Mouse (Mus musculus) c-Kit-positive CD71-negative TER-119-negative erythroid progenitor cells, embryonic 14.5 days (primary cell): ENCODE data around the gene Rpusd3.

Experiments
- DNase-seq: peaks from one replicate; pipeline ENCODE4 v3.0.0-alpha.2; 2013; ENCODE audit warnings: low read depth

Gene Rpusd3

DNA sequence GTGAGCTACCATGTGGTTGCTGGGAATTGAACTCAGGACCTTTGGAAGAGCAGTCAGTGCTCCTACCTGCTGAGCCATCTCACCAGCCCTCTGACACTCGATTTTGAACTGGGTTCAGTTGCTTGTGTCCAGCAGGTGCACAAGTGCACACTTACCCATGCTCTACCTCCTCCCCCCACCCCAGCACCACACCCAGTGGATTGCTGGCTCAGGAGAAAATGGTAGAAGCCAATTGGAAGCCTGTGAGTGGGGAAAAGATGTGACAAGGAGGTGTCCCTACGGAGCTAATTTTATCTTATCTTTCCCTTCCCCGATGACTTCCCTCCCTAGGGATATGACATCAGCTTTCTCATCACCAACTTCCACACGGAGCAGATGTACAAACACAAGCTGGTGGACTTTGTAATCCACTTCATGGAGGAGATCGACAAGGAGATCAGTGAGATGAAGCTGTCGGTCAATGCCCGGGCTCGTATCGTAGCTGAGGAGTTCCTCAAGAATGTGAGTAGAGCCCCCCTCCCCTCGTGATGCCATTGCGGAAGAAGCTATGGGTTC is 33.9 kb downstream of the Rpusd3 start:
- no peak for DNase-seq

DNA sequence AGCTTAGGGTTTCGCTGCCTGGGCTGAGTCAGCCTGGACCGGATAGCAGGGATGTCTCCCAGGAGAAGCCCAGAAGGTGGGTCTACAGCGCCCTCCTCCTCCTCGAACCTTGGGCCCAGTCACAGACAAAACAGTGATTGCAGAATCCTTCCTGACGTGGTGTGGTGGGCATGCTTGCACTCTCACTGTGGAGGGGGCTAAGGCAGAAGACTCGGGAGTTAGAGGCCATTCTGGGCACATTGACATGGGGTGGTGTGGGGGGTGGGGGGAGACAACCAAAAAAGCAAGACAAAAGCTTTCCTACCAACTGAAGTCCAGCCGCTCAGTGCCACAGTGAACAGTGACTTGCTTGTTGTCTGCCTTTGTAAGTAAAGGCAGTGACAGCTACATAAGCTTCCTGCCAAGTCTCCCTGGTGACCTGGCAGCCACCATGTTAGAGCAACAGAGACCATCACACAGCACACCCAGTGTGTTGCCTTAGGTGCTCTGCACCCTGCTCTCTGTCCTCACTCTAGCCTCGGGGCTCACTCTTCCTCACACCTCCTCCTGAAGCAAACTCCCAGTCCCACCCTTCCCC is 34.7 kb downstream of the Rpusd3 start:
- no peak for DNase-seq

DNA sequence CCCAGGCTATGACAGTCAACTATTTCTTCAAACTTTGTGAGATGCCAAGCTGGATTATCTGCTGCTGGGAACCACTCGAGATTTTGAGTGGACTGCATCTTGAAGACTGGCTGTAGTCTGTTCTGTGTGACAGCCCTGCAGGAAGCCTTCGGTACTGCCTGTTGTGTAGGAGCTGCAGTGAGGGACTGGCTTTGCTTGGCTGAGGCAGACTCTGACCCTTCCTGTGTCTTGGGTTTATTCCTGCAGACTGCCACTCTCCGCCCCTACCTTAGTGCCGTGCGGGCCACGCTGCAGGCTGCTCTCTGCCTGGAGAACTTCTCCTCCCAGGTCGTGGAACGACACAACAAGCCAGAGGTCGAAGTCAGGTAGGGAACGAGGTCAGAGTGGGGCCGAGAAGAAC is 38.7 kb downstream of the Rpusd3 start:
- DNase-seq, result no peak

DNA sequence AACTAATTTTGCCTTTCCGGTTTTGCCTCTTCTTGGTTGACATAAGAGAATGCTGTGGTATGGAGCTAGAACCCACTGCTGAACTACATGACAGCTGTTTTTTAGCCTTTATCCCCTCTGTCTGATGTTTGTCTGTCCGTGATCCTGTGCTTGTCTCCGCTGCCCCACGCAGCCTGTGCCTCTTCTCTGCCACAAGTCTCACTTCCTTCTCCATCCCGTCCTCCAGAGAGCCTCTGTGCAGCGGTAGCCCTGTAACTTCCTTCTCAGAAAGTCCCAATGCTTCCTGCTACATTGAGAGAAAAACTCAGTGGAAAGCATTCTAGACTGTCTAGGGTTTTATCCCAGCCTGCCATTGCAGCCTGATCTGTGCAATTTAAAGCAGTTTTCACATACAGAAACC is 39.9 kb downstream of the Rpusd3 start:
- no peak for DNase-seq

DNA sequence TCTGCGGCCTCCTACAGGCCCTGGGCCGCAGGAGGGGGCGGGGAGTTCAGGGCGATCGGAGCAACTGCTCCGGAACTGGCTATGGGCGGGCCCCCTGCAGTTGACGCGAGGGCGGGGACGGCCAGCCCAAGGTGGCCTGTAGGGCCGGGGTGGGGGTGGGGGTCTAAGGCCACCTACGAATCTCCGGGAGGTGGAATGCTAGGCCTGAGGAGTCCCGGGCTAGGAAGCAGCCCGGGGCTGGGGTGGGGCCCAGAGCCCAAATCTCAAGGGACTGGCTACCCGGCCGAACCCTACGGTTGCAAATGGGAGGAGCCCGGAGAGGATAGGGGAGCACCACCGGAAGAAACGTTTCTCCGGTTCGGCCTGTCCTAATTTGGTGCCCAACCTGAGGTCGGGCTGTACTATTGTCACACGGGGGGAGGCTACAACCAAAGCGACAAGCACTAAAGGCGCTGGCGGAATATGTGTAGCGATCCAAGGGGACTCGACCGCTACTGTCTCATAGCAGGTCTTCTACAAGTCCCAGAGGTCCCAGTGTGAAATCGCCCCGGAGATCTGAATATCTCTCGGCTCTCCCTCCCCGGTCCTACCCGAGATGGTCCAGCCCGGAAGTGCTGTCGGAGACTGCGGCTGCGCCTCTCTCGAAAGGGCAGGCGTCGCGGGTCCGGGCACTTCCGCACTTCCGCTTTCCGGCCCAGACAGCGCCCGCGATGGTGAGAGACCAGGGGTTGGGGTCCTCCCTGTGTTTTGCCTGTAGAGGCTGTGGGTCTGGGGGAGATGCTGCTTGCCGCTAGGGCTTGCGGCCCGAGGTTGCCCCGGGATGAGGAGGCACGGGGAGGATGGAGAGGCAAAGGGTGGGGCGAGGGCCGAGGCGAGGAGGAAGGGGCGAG is 41.4 kb downstream of the Rpusd3 start, which contains the start of the genes Tada3 and Arpc4:
Gene Tada3 (minus strand): TSS at position 388 of the 890 bp plus-strand sequence.
Gene Arpc4 (plus strand): TSS at position 620 of the 890 bp plus-strand sequence.
- peak; percentile 87 for DNase-seq

DNA sequence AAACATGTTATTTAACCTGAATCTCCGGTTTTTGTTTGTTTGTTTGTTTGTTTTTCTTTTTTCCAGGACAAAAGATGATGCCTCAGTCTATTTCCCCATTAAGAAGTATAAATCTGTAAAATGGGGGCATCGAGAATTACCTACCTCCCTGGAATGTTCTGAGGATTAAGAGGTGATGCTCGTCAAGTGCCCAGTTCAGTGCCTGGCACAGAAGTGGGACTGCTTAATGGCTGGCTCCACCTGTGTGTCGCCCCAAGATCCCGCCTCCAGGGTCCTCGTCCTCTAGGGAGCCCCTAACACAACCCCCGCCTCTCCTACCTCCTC is 42.0 kb downstream of the Rpusd3 start:
- no peak for DNase-seq

DNA sequence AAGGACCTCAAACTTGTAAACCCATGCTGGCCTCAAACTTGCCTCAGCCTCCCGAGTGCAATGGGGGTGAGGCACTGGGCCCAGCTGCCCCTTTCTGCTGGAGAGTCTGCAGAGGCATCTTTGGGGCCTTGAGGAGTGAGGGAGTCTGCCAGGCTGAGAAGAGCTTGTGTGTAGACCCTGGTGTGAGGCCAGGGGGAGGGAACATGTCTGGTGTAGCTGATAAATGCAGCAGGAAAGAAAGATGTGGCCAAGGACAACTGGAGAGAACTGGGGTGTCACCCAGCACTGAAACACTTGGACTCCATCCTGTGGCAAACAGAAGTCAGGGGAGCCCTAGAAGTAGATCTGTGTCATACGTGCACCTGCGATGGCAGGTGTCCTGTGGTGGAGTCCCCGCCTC is 45.6 kb downstream of the Rpusd3 start:
- DNase-seq, result no peak

DNA sequence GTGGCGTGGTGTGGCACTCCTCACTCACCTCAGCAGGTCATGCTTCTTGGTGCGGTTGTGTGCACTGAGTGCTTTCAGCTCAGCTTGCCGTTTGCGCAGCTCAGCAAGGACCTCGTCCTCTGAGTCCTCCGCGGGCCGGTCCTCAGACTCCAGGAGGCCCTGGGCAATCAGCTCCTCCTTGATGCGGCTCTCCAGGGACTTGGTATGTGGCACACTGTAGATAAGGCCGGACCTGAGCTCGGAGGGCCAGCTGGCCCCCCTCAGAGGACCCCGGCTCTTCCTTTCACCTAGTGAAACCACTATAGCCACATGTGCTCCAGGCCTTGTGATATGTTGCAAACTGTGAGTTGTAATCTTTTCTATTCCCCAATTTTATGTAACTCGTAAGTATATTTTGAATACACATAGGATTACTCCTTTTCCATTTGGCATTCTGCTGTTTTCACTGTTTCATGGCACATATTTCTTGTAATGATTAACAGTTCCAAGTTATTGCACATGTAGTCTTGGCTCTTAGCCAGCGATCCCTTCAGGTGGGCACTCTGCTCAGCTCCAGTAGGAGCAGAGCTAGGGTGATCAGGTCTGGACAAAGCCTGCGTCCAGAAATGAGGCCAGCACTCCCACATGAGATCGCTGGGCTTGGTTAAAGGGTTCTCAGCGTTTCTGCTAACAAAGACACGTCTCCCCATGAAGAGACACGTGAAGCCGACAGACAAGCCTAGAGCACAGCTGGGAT is 48.8 kb downstream of the Rpusd3 start:
- no peak for DNase-seq

DNA sequence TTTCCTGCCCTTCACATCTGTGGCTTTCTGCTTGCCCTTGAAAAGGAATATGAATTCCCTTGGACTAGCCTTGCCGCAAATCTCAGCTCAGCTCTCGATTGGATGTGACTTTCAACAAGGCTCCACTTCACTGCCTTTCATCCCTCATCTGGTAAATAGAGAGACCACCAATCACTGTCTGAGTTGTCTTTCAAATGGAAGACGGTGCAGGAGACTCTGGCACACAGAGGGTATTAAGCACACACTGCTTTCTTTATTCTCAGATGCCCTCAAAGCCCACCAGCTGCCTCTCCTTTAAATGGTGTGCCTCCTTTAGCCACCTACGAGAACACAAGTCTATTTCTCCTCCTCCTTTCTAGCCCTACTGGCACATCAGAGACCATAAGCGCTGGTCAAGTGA is 50.6 kb downstream of the Rpusd3 start:
- no peak for DNase-seq

DNA sequence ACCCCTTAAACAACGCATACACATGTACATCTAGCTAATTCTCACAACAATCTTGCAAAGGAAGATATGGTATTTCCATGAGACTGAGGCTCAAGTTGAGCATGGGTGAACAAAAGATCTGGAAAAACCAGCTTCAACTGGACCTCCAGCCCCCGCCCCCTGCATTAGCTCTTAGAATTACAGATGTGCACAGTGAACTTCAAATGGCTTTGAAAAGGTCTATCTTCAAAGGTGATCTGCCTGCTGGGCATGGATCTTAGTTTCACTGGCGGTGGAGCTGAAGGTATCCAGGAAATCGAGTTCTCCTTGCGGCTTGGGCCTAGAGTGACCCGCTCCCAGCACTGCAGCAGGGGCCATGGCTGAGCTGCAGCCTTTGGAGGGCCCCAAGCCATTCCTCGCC is 51.0 kb downstream of the Rpusd3 start:
- DNase-seq, result no peak

DNA sequence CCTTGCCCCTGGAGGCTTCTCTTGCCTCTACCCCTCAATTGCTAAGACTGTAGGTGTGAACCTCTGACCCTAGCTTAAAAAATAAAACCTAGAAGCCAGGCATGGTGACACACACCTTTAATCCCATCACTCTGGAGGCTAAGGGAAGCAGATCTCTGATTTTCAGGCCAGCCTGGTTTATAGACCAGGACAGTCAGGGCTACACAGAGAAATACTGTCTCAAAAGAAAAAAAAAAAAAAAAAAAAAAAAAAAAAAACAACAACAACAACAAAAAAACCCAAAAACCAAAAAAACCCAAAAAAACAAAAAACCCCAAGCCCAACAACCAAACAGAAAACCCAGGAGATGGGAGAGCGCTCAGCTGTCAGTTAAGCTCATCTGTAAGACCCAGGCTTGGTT is 51.6 kb downstream of the Rpusd3 start:
- no peak for DNase-seq

DNA sequence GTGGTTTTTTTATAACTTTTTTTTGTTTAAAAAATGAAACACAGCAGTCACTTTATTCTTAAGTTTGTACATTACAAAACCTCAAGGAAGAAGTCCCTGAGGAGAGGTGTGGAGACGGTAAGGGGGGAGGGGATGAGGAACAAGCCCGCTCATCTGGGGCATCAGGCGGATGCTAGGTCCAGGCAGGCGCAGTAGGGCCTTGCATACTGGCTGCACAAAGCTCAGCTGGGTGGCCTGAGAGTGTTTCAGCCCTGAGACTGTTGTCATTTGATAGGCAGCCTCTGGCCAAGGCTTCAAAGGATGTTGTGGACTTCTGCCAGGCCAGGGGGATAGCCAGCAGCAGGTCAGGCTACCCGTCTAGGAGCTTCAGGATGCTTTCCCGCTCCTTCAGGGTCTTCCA is 52.5 kb downstream of the Rpusd3 start:
- DNase-seq, result no peak
